In genomic region chr6:51044873-51045272, GRCm38 (mm10) we compare ENCODE assay signal across 19 mouse cellular contexts.
DNase-seq lines count a peak whose midpoint lies in the region; ATAC-seq and TF ChIP-seq lines count a peak whose summit lies in the region.
"Had no signal": no experiment of that assay in that cellular context is flagged by ENCODE, and none has a peak within 500 bp of the region (broad histone marks: within the 10 kb centered on the region; RNA-seq: fewer than 3 reads in every experiment).

No protein-coding gene starts in this region.

- ATAC-seq in hindbrain, postnatal 0 days: no peak
- ATAC-seq in hindbrain, embryonic 13.5 days (ENCODE audit: low FRiP score): no peak
- ATAC-seq in limb, embryonic 12.5 days (ENCODE audit: insufficient number of reproducible peaks, insufficient read depth, low FRiP score, low TSS enrichment, low read depth): no peak
- ATAC-seq in embryonic facial prominence, embryonic 14.5 days (ENCODE audit: low read depth): 0 out of 2 replicates have a peak, but pooled peaks have one; percentile 47

- H3K27ac ChIP-seq in hindbrain, postnatal 0 days: no peak overlapping the region
- no peak overlapping the region for H3K27ac ChIP-seq in hindbrain, embryonic 13.5 days
- peak overlapping the region; percentile 13; the same call in 1 of the 2 replicates for H3K27ac ChIP-seq in limb, embryonic 12.5 days
- no peak overlapping the region for H3K27ac ChIP-seq in limb, embryonic 10.5 days
- H3K27ac ChIP-seq in embryonic facial prominence, embryonic 10.5 days (replicated peaks): peak overlapping the region; percentile 65
- H3K27ac ChIP-seq in embryonic facial prominence, embryonic 14.5 days (replicated peaks; ENCODE audit: low read depth, low read length): 0 out of 2 replicates have a peak overlapping the region, but pooled peaks have one; percentile 33
- H3K27ac ChIP-seq in thymus, adult 2 months (ENCODE audit: control insufficient read depth, insufficient read depth, low read length): no peak overlapping the region
- H3K27ac ChIP-seq: left cerebral cortex, adult 2 months; neural tube, embryonic 12.5 days had no signal

- no peak overlapping the region for H3K4me2 ChIP-seq in hindbrain, postnatal 0 days (ENCODE audit: low read depth, low read length)
- no peak overlapping the region for H3K4me2 ChIP-seq in hindbrain, embryonic 13.5 days
- no peak overlapping the region for H3K4me2 ChIP-seq in limb, embryonic 12.5 days
- no peak overlapping the region for H3K4me2 ChIP-seq in embryonic facial prominence, embryonic 14.5 days (ENCODE audit: low read depth, low read length)
- H3K4me2 ChIP-seq: neural tube, embryonic 12.5 days had no signal

- DNase-seq in hindbrain, postnatal 0 days (ENCODE audit: low spot score): peak; percentile 28
- no peak for DNase-seq in limb, embryonic 10.5 days (ENCODE audit: low spot score)
- DNase-seq in embryonic facial prominence, embryonic 10.5 days (ENCODE audit: low spot score): no peak
- peak; percentile 84 for DNase-seq in embryonic facial prominence, embryonic 14.5 days (ENCODE audit: low spot score)
- no peak for DNase-seq in adrenal gland, postnatal 25 days
- DNase-seq in thymus, adult 2 months: no peak
- DNase-seq: adrenal gland, postnatal 36 days; B cell, adult 2 months; cerebellum, adult 2 months; heart, postnatal 36 days; kidney, adult 9 months; left cerebral cortex, postnatal 4 days; lung, postnatal 10 days; thymus, postnatal 4 days had no signal

- TF ChIP-seq CTCF in hindbrain, postnatal 0 days (IDR thresholded peaks at IDR 0.05; ENCODE audit: low read depth): no peak
- TF ChIP-seq CTCF in thymus, adult 2 months (IDR thresholded peaks at IDR 0.05; ENCODE audit: borderline replicate concordance, control insufficient read depth, extremely low read depth, insufficient read depth, low read length, poor library complexity): no peak

- H3K4me3 ChIP-seq in hindbrain, postnatal 0 days (ENCODE audit: low read length): no peak overlapping the region
- no peak overlapping the region for H3K4me3 ChIP-seq in hindbrain, embryonic 13.5 days
- H3K4me3 ChIP-seq in limb, embryonic 12.5 days (replicated peaks): no peak overlapping the region
- H3K4me3 ChIP-seq in limb, embryonic 10.5 days: no peak overlapping the region
- no peak overlapping the region for H3K4me3 ChIP-seq in embryonic facial prominence, embryonic 10.5 days
- H3K4me3 ChIP-seq in embryonic facial prominence, embryonic 14.5 days (ENCODE audit: low read depth, low read length): no peak overlapping the region
- H3K4me3 ChIP-seq in thymus, adult 2 months (ENCODE audit: control insufficient read depth, insufficient read depth, low read length): no peak overlapping the region
- H3K4me3 ChIP-seq: left cerebral cortex, adult 2 months; megakaryocyte, embryonic 14.5 days; neural tube, embryonic 12.5 days had no signal

- 66% methylated on average over 14 of the region's 14 CpGs for WGBS in hindbrain, postnatal 0 days
- WGBS in hindbrain, embryonic 13.5 days: 59% methylated on average over 14 of the region's 14 CpGs
- WGBS in limb, embryonic 12.5 days: 69% methylated on average over 14 of the region's 14 CpGs
- WGBS in limb, embryonic 10.5 days: 83% methylated on average over 14 of the region's 14 CpGs
- WGBS in embryonic facial prominence, embryonic 10.5 days: 87% methylated on average over 14 of the region's 14 CpGs
- 45% methylated on average over 14 of the region's 14 CpGs for WGBS in embryonic facial prominence, embryonic 14.5 days
- 96% methylated on average over 14 of the region's 14 CpGs for WGBS in thymus, adult 2 months

- H3K9ac ChIP-seq in hindbrain, postnatal 0 days (replicated peaks; ENCODE audit: low read length): no peak overlapping the region
- no peak overlapping the region for H3K9ac ChIP-seq in hindbrain, embryonic 13.5 days
- no peak overlapping the region for H3K9ac ChIP-seq in limb, embryonic 12.5 days (replicated peaks)
- no peak overlapping the region for H3K9ac ChIP-seq in embryonic facial prominence, embryonic 14.5 days (ENCODE audit: low read depth, low read length)
- H3K9ac ChIP-seq: neural tube, embryonic 12.5 days had no signal

- no peak for TF ChIP-seq POLR2A in thymus, adult 2 months (IDR thresholded peaks at IDR 0.05; ENCODE audit: control insufficient read depth, extremely low read depth, insufficient read depth, low read length, poor library complexity)

- H3K27me3 ChIP-seq in hindbrain, postnatal 0 days (ENCODE audit: insufficient read depth, low read length): no peaks in the 10 kb centered on the region
- H3K27me3 ChIP-seq in hindbrain, embryonic 13.5 days: no peaks in the 10 kb centered on the region
- H3K27me3 ChIP-seq in limb, embryonic 12.5 days: peaks cover 71% of the 10 kb centered on the region
- no peaks in the 10 kb centered on the region for H3K27me3 ChIP-seq in limb, embryonic 10.5 days (ENCODE audit: low read depth, poor library complexity, severe bottlenecking)
- no peaks in the 10 kb centered on the region for H3K27me3 ChIP-seq in embryonic facial prominence, embryonic 10.5 days (replicated peaks; ENCODE audit: low read depth, poor library complexity, severe bottlenecking)
- H3K27me3 ChIP-seq in embryonic facial prominence, embryonic 14.5 days (replicated peaks; ENCODE audit: control insufficient read depth, insufficient read depth, low read length): no peaks in the 10 kb centered on the region
- H3K27me3 ChIP-seq in thymus, adult 2 months (ENCODE audit: control insufficient read depth, insufficient read depth, low read length): no peaks in the 10 kb centered on the region
- H3K27me3 ChIP-seq: megakaryocyte, embryonic 14.5 days; neural tube, embryonic 12.5 days had no signal

- no peaks in the 10 kb centered on the region for H3K36me3 ChIP-seq in hindbrain, postnatal 0 days (ENCODE audit: insufficient read depth, low read length)
- no peaks in the 10 kb centered on the region for H3K36me3 ChIP-seq in hindbrain, embryonic 13.5 days
- no peaks in the 10 kb centered on the region for H3K36me3 ChIP-seq in limb, embryonic 12.5 days
- no peaks in the 10 kb centered on the region for H3K36me3 ChIP-seq in limb, embryonic 10.5 days
- H3K36me3 ChIP-seq in embryonic facial prominence, embryonic 10.5 days (replicated peaks): no peaks in the 10 kb centered on the region
- no peaks in the 10 kb centered on the region for H3K36me3 ChIP-seq in embryonic facial prominence, embryonic 14.5 days (ENCODE audit: control insufficient read depth, insufficient read depth, low read length)
- H3K36me3 ChIP-seq in thymus, adult 2 months (ENCODE audit: control insufficient read depth, insufficient read depth, low read length): no peaks in the 10 kb centered on the region
- H3K36me3 ChIP-seq: neural tube, embryonic 12.5 days had no signal

- no peaks in the 10 kb centered on the region for H3K9me3 ChIP-seq in hindbrain, postnatal 0 days (ENCODE audit: low read length)
- no peaks in the 10 kb centered on the region for H3K9me3 ChIP-seq in hindbrain, embryonic 13.5 days
- no peaks in the 10 kb centered on the region for H3K9me3 ChIP-seq in limb, embryonic 12.5 days
- H3K9me3 ChIP-seq in limb, embryonic 10.5 days (replicated peaks): no peaks in the 10 kb centered on the region
- no peaks in the 10 kb centered on the region for H3K9me3 ChIP-seq in embryonic facial prominence, embryonic 10.5 days
- no peaks in the 10 kb centered on the region for H3K9me3 ChIP-seq in embryonic facial prominence, embryonic 14.5 days (ENCODE audit: control insufficient read depth, low read length)
- H3K9me3 ChIP-seq: megakaryocyte, embryonic 14.5 days; neural tube, embryonic 12.5 days had no signal

- no peaks in the 10 kb centered on the region for H3K4me1 ChIP-seq in hindbrain, postnatal 0 days (ENCODE audit: insufficient read depth, low read length)
- H3K4me1 ChIP-seq in hindbrain, embryonic 13.5 days (replicated peaks): peaks cover 16% of the 10 kb centered on the region; the same call in 1 of the 2 replicates
- H3K4me1 ChIP-seq in limb, embryonic 12.5 days (replicated peaks): peaks cover 11% of the 10 kb centered on the region
- peaks cover 28% of the 10 kb centered on the region for H3K4me1 ChIP-seq in limb, embryonic 10.5 days
- H3K4me1 ChIP-seq in embryonic facial prominence, embryonic 10.5 days: peaks cover 14% of the 10 kb centered on the region
- peaks cover 6% of the 10 kb centered on the region; the same call in 1 of the 2 replicates for H3K4me1 ChIP-seq in embryonic facial prominence, embryonic 14.5 days (ENCODE audit: control insufficient read depth, insufficient read depth, low read length)
- no peaks in the 10 kb centered on the region for H3K4me1 ChIP-seq in thymus, adult 2 months (replicated peaks; ENCODE audit: control insufficient read depth, insufficient read depth, low read length)
- H3K4me1 ChIP-seq: megakaryocyte, embryonic 14.5 days had no signal

Comparison
In these comparisons a context has a peak if more than half of its experiments do, and no peak if none do; other contexts are left out.
1. DNase-seq: peak in hindbrain, postnatal 0 days (single experiment) and embryonic facial prominence, embryonic 14.5 days (single experiment); none in limb, embryonic 10.5 days (single experiment), embryonic facial prominence, embryonic 10.5 days (single experiment), adrenal gland, postnatal 25 days (single experiment) and thymus, adult 2 months (single experiment).
2. H3K27ac ChIP-seq: peak in limb, embryonic 12.5 days (single experiment), embryonic facial prominence, embryonic 10.5 days (single experiment) and embryonic facial prominence, embryonic 14.5 days (single experiment); none in hindbrain, postnatal 0 days (single experiment), hindbrain, embryonic 13.5 days (single experiment), limb, embryonic 10.5 days (single experiment) and thymus, adult 2 months (single experiment).